Mouse (Mus musculus) adrenal gland, adult 2 months (tissue): ENCODE measurements around the gene Ccdc146. TPM values are rescaled to one million over a fixed set of nuclear protein-coding genes. Genes with fewer than 3 reads are reported as not detected.
A peak's percentile ranks its signal among the peaks of the same experiment; 100 is the strongest.

Experiments used
- DNase-seq: peaks from one replicate; pipeline ENCODE4 v3.0.0; 2021
- polyA plus RNA-seq: library from polyadenylated mRNA; depleted of rRNA; stranded (reverse); fragments of >200 nt; gene quantifications from 2 replicates; pipeline ENCODE4 v1.2.3, GENCODE M21; 2012; rRNA removed
- total RNA-seq, 2 experiments: library from RNA; stranded (reverse); gene quantifications; 2 replicates each; pipeline ENCODE4 v1.2.3; 2021

Ccdc146 gene
- total and polyA plus RNA-seq, 3 experiments = 0.14 to 0.18 (median 0.14) TPM

DNA sequence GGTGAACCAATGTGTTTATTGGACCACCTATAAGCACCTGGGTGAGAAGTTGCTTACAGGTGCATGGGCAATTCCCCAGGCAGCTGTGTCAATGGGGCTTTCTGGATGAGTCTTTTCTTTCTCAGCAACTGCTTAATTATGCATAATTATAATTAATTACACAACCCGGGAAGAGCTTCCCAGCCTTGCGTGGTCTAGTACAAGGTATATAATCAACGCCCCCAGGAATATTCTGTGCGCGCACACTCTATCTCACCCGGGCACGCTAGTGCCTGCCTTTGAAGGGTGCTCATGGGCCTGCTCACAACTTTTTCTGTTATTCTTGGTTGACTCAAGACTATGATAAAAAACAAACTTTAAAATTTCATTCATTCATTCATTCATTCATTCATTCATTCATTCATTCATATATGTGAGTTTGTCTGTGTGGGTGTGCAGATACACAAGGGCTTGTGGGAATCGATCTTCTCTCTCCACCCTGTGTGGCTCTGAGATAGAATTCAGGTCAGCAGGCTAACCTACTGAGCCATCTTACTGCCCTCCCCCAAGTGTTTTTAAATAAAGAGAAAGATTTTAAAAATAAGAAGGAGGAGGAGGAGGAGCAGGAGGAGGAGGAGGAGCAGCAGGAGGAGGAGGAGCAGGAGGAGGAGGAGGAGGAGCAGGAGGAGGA is 160.0 kb downstream of the Ccdc146 start:
- DNase-seq = no peak

DNA sequence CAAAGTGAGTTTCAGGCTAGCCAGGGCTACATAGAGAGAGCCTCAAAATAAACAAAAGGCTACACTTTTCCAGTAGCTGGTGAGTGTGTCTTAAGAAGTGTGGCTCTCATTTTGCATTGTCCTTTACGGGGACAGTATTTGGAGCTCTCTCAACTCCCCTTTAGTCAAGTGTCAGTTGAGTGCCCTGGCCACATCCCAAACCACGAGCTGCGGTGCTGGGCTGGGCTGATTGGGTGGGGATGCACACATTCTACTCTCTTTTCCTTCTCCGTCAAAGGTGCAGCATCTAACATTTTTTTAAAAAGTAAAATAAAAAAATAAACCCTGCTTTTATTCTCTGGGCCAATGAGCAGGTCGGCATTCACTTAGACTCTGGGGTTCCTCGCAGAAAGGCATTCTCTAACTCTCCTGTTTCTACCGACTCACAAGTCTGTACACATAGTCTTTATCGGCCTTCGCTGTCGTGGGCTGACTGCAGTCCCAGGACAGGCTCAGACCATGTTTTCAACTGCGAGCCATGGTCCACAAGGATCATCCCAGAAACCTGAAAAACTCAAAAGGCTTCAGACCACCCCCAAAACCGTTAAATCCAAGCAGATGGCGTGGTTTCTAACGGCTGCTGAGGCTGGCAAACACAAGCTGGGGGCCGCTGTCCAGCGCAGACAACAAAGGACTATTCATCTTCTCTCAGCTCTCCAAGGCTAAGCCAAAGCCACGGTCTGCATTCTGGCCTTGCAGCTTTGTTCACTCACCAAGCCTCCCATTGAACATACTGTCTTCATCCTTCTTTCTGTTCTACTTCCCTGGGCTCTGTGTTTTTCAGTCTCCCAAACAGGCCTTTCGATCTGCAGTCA is 161.0 kb downstream of the Ccdc146 start:
- DNase-seq = peak; percentile 60

DNA sequence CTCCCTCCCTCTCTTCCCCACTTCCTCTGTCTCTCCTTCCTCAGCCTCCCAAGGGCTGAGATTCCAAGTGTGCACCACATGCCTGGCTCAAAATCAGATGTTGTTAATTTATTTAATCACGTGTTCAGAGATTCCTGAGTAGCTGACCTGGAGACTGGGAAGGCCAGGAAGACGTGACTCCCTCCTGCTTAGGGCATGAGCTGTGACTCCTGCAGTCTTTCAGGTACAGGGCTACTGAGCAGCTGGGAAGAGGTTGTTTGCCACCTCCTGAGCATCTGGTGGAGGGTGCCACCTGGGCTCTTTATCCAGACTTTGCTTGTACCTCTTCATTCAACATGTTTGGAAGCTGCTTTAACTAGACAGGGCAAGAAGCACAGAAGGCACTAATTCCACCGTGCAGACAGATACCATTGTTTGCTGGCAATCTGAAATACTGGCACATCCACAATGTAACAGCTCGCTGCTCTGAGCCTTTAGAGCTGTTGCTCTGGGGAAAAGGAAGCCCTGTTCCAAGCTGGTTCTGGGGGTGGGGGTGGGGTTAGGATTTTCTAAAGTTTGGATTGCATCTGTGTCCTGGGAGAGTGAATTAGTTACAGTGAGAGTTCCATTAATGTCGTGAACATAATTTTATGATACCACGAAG is 163.2 kb downstream of the Ccdc146 start:
- no peak for DNase-seq

DNA sequence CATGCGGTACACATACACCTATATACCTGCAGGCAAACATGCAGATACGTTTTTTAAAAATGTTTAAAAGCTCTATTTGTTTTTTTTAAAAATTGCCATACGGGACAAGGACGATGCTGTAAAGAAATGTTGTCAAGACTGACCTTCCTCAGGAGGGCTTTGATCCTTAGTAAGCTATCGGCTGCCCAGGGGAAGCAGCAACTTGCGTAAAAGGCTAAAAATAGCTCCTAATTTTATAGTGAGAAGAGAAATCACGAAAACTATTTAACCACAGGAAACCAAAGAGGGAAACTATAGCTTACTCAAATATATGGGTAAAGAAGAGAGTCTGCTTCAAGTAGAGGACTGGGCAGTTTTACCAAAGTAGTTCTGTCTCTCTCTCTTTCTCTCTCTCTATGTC is 163.7 kb downstream of the Ccdc146 start:
- no peak for DNase-seq

DNA sequence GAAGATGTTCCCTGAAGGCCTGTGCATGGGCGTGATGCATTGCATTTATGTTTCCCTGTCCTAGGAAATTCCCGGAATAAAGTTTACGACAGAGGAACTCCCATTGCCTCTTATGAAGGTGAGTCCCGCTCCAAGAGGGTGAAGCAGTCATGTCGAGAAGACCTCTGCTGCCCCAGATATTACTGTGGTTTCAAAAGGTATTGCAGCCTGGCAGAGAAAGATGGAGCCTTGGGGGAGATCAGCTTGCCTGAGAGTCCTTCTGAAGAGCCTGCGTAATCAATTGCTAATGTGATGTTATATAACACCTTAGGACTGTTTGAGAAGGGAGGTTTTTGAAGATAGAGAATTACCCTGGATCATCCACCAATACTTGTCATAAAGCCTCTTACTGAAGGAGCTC is 166.7 kb downstream of the Ccdc146 start:
- no peak for DNase-seq

DNA sequence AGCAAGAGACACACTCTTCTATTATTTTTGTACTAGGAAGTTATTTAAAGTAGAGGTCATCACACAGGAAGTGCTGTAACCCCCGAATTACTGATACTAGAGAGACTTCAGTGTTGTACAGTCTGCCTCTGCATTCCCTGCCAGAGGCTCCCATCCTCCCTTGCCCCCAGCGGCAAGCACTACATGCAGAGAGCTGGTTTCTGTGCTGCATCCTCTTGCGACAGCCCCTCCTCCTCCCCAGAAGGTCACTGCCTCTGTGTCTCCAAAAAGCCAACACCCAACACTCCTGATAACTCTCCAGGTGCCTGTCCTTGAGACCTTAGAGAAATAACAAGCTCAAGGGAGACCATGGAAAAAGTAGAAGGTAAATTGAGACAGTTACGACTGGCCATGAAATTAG is 167.4 kb downstream of the Ccdc146 start:
- no peak for DNase-seq

DNA sequence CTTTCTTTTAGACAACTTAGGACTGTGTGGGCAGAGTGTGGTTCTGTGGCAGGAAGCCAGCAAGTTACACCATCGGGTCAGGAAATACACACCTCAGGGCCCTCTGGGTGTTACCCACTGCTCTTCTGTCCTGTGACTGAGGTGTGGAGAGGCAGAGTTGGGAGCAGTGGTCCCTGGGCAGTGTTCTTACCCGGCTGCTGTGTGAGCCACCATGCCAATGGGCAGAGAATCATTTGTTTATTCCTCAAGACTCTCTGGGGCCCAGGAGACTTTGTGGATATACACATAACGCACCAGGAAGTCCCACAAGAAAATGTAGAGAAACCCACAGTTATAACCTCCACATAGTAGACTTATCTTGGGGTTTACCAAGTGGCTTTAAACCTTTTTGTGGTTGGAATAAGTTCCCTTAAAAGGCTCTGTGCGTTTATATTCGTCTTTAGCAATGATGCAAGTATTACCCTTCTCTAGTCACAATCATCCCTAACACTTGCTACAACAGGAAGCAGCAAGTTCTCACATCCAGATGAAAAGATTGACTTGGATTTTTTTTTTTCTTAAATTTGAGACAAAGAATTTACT is 168.8 kb downstream of the Ccdc146 start:
- no peak for DNase-seq

DNA sequence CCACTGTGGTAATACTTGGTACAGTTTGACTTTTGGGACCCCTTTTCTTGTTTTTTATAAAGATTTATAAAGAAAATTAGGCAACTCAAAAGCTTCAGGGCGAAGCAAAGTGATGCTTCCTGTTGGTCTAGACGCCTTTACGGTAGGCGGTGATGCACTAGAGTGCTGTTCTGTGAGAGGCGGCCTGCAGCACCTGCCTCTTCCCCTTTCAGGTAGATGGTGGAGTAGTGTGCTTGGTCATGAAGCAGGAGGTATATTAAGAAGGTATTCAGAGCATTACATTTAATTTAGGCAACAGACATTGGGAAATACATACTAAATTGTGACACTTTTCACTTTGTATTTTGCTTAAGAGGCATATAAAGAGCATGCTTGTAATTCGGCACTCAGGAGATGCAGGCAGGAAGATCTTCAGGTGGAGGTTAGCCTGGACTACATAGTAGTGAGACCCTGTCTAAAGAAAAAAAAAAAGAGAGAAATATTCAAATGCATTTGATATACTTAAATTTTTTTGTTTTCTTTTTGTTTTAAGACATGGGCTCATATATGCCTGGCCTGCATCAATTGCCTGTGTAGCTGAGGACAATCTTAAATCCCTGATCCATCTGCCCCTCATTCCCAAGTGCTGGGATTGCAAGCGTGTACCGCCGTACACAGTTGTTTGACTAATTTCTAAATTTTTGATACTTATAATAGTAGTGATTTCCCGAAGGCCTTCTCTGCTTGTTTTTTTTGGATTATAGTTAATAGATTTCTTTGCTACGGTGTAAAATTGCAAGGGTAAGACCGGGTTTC is 169.5 kb downstream of the Ccdc146 start:
- no peak for DNase-seq

DNA sequence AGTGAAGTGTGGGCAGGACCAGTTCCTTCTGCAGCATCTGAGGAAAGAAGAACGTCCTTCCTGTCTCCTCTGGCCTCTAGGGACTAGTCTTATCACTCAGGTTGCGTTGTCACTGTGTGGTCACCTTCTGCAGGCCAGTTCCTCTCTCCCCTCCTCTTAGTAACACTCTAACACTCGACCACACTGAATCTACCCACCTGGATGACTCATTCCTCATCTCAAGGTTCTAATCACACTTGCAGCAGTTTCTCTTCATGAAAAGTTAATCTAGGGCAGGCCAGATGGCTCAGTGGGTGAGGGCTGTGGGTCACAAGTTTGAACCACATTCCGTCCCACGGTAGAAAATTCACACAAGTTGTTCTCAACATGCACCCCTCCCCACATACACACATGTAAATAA is 175.6 kb downstream of the Ccdc146 start:
- DNase-seq = no peak

DNA sequence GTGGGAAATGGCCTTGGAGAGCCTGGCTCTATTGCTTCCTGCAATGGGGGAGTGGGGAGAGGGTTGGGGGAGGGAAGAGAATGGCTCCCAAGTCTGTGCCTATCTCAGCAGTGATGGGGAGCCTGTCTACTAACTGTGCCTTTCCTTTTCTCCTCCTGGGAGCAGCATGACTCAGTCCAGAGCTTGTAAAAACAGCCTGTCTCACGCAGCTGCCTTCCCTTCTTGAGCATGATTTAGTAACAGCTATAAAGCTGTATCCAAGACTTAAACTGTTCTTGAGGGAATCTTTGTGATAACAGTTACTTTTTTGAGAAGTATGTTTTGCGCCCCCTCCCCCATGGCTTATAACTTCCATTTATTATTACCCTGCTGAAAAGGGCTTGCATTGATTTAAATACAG is 176.6 kb downstream of the Ccdc146 start:
- DNase-seq = no peak

DNA sequence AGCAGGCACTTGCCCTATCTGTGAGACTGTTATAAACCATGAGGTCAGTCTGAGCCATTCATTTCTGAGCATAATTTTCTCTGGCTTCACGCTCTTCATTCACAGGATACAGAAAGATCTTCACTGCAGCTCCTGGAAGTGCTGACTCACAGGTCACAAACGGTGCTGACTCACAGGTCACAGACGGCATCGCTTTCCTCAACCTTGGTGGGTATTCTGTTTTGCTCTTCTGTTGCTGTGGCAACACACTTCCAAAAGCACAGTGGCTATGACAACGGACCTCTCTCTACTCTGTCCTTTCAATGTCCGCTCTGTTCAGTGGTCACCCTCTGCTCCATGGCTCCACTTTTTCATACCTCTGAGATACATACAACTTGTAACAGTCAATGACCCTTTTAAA is 177.7 kb downstream of the Ccdc146 start:
- peak; percentile 70 for DNase-seq

DNA sequence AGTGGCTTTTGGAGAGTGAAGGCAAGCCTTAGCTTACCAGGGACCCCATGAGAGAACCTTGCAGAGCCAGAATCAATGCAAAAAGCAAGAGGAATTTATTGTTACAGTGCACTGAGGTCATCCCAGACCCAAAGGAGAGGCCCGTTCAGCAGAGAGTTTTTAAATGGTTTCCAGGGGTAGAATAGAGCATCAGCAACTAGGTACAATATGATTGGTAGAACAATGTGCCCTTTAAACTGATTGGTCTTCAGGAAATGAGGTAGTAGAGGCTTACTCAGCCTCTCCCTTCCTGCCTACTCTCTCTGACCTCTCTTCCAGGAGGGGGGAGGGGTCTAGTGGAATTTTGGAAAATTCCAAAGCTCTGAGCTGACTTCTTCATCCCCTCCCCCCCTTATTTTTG is 179.2 kb downstream of the Ccdc146 start:
- no peak for DNase-seq

DNA sequence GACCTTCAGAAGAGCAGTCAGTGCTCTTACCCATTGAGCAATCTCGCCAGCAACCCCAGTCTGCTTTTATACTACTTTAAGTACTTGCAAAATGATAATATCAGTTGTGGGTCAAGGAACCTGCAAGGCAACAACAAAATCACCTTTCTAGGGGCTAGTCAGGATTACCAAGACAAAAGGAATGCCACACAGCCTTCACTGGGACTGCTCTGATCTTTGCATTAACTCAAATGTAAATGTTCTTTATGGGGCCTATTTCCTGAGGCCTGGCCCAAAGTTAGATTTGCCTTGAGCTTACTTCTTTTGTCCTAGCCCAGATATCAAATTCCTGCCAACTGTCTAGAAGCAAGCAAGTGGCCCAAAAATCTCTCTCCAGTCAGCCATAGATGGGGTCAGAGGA is 179.9 kb downstream of the Ccdc146 start:
- DNase-seq = no peak

Other genes starting within 250 kb of the Ccdc146 start
- 1 to 10 TPM; 3.9 to 5.9 TPM for gene Gsap, start 238.4 kb downstream of the Ccdc146 start, total RNA-seq
- 0.48 and 0.62 TPM in 2 replicates for gene Gsap, start 238.4 kb downstream of the Ccdc146 start, polyA plus RNA-seq
- 10 to 100 TPM in 1 of 2 experiments, 1 to 10 TPM in 1; 5.3 to 10.1 TPM for gene Fgl2, start 52.0 kb downstream of the Ccdc146 start, total RNA-seq
- gene Fgl2, start 52.0 kb downstream of the Ccdc146 start, polyA plus RNA-seq = 4.8 and 5.6 TPM in 2 replicates
- gene Fam185a, start 281 bp upstream of the Ccdc146 start, total RNA-seq = 10 to 100 TPM; 11.2 to 15.1 TPM
- 5.7 and 7.9 TPM in 2 replicates for gene Fam185a, start 281 bp upstream of the Ccdc146 start, polyA plus RNA-seq
- 1 to 10 TPM; 2.3 to 3.1 TPM for gene Lrrc17, start 118.9 kb upstream of the Ccdc146 start, total RNA-seq
- 0.65 and 0.75 TPM in 2 replicates for gene Lrrc17, start 118.9 kb upstream of the Ccdc146 start, polyA plus RNA-seq
- gene Fbxl13, start 221.0 kb upstream of the Ccdc146 start, total RNA-seq = under 1 TPM in 1 of 2 experiments, not detected in 1; 0.20 TPM
- 0.03 and 0.06 TPM in 2 replicates for gene Fbxl13, start 221.0 kb upstream of the Ccdc146 start, polyA plus RNA-seq
- gene Armc10, start 221.1 kb upstream of the Ccdc146 start, total RNA-seq = 10 to 100 TPM; 17.9 to 18.0 TPM
- 355 and 410 TPM in 2 replicates for gene Armc10, start 221.1 kb upstream of the Ccdc146 start, polyA plus RNA-seq